ENCODE assay signal across 8 mouse cellular contexts in the genomic region with DNA sequence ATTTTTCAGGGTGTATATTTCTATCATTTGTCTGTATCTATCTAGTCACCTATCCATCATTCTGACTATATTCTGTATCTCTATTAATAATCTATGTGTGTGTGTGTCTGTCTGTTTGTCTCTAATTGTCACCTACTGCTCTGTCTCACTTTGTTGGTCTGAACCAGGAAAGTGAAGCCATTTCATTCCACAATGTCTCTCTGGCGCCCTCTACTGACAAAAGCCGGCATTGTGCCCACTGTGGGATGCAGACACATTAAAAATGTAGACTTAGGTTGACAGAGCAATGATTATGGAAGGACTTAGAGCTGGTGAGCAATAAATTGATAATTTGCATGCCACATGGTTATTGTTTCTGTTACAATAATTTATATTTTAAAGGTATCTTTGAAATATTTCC. TPM values are rescaled to one million over a fixed set of nuclear protein-coding genes. Genes with fewer than 3 reads are reported as not detected.
DNase-seq lines count a peak whose midpoint lies in the region; ATAC-seq and TF ChIP-seq lines count a peak whose summit lies in the region.
"Had no signal": no experiment of that assay in that cellular context is flagged by ENCODE, and none has a peak within 500 bp of the region (broad histone marks: within the 10 kb centered on the region; RNA-seq: fewer than 3 reads in every experiment).

No protein-coding gene starts in this region.

- ATAC-seq in forebrain, embryonic 12.5 days (ENCODE audit: low FRiP score): 0 out of 2 replicates have a peak, but pooled peaks have one; percentile 46
- 0 out of 2 replicates have a peak, but pooled peaks have one; percentile 60 for ATAC-seq in midbrain, embryonic 13.5 days

- peak; percentile 36 for DNase-seq in MEL-GATA-1-ER (ENCODE audit: extremely low read depth, low read depth)
- peak; percentile 74 for DNase-seq in induced T-regulatory cell, adult 2 months (ENCODE audit: low read depth)
- peak; percentile 18 to 90 for DNase-seq in left cerebral cortex, adult 8-10 months (ENCODE audit: low spot score in 2 of 2)
- peak in 1 of 2 experiments; percentile 23 for DNase-seq in spleen, adult 2 months (ENCODE audit: low read depth in 1 of 2, low spot score in 2 of 2)

- no peak for TF ChIP-seq POLR2A in bone marrow macrophage, adult 2 months (IDR thresholded peaks at IDR 0.05; ENCODE audit: borderline replicate concordance, low read depth, low read length)
- TF ChIP-seq POLR2A in spleen, adult 2 months (IDR thresholded peaks at IDR 0.05; ENCODE audit: low read depth, low read length): no peak

- no peak overlapping the region for H3K4me3 ChIP-seq in bone marrow macrophage, adult 2 months (ENCODE audit: insufficient read depth, low read length)
- H3K4me3 ChIP-seq in forebrain, embryonic 12.5 days (replicated peaks): no peak overlapping the region
- no peak overlapping the region for H3K4me3 ChIP-seq in midbrain, embryonic 13.5 days (replicated peaks)
- no peak overlapping the region for H3K4me3 ChIP-seq in spleen, adult 2 months (ENCODE audit: extremely low read depth, insufficient read depth, insufficient read length)
- H3K4me3 ChIP-seq: limb, embryonic 13.5 days had no signal

- H3K9ac ChIP-seq in forebrain, embryonic 12.5 days: no peak overlapping the region
- no peak overlapping the region for H3K9ac ChIP-seq in midbrain, embryonic 13.5 days (replicated peaks)
- H3K9ac ChIP-seq: limb, embryonic 13.5 days had no signal

- WGBS in forebrain, embryonic 12.5 days: 0% methylated on average over 2 of the region's 2 CpGs
- WGBS in midbrain, embryonic 13.5 days: 0% methylated on average over 2 of the region's 2 CpGs
- WGBS in spleen, adult 2 months: 0% methylated on average over 2 of the region's 2 CpGs

- no peak overlapping the region for H3K4me2 ChIP-seq in forebrain, embryonic 12.5 days
- H3K4me2 ChIP-seq in midbrain, embryonic 13.5 days (replicated peaks): no peak overlapping the region
- H3K4me2 ChIP-seq: limb, embryonic 13.5 days had no signal

- no peak overlapping the region for H3K27ac ChIP-seq in bone marrow macrophage, adult 2 months (ENCODE audit: insufficient read depth, low read depth, low read length)
- no peak overlapping the region for H3K27ac ChIP-seq in forebrain, embryonic 12.5 days
- no peak overlapping the region for H3K27ac ChIP-seq in midbrain, embryonic 13.5 days
- H3K27ac ChIP-seq in spleen, adult 2 months (ENCODE audit: insufficient read depth, low read length): no peak overlapping the region
- H3K27ac ChIP-seq: limb, embryonic 13.5 days had no signal

- peak; percentile 46; the same call in 1 of the 2 replicates for TF ChIP-seq CTCF in bone marrow macrophage, adult 2 months (IDR thresholded peaks at IDR 0.05; ENCODE audit: low read depth, low read length)
- peak; percentile 50; the same call in 1 of the 2 replicates for TF ChIP-seq CTCF in spleen, adult 2 months (IDR thresholded peaks at IDR 0.05; ENCODE audit: extremely low read depth, insufficient read depth, insufficient read length, insufficient replicate concordance)

- no peaks in the 10 kb centered on the region for H3K9me3 ChIP-seq in forebrain, embryonic 12.5 days
- no peaks in the 10 kb centered on the region for H3K9me3 ChIP-seq in midbrain, embryonic 13.5 days
- H3K9me3 ChIP-seq: limb, embryonic 13.5 days had no signal

- H3K27me3 ChIP-seq in forebrain, embryonic 12.5 days: no peaks in the 10 kb centered on the region
- no peaks in the 10 kb centered on the region for H3K27me3 ChIP-seq in midbrain, embryonic 13.5 days
- no peaks in the 10 kb centered on the region for H3K27me3 ChIP-seq in spleen, adult 2 months (ENCODE audit: control insufficient read depth, insufficient read depth, low read length)
- H3K27me3 ChIP-seq: limb, embryonic 13.5 days had no signal

- H3K4me1 ChIP-seq in bone marrow macrophage, adult 2 months (ENCODE audit: control insufficient read depth, insufficient read depth, low read length): no peaks in the 10 kb centered on the region
- H3K4me1 ChIP-seq in forebrain, embryonic 12.5 days: no peaks in the 10 kb centered on the region
- H3K4me1 ChIP-seq in midbrain, embryonic 13.5 days (replicated peaks): no peaks in the 10 kb centered on the region
- no peaks in the 10 kb centered on the region for H3K4me1 ChIP-seq in spleen, adult 2 months (ENCODE audit: control insufficient read depth, insufficient read depth, insufficient read length)
- H3K4me1 ChIP-seq: limb, embryonic 13.5 days had no signal

- no peaks in the 10 kb centered on the region for H3K36me3 ChIP-seq in forebrain, embryonic 12.5 days (replicated peaks)
- no peaks in the 10 kb centered on the region for H3K36me3 ChIP-seq in midbrain, embryonic 13.5 days
- no peaks in the 10 kb centered on the region for H3K36me3 ChIP-seq in spleen, adult 2 months (ENCODE audit: control insufficient read depth, insufficient read depth, low read length)
- H3K36me3 ChIP-seq: limb, embryonic 13.5 days had no signal

RNA-seq across cellular contexts. Expression of gene Serpina10, which starts 12.1 kb away (rescaled TPM):
- not detected in 2 replicates for polyA plus RNA-seq in bone marrow macrophage, adult 2 months (2012; ENCODE audit: insufficient read depth, insufficient read length, missing spikeins)
- not detected in 2 replicates for polyA plus RNA-seq in forebrain, embryonic 12.5 days (2016; fragmentation: Nextera tagmentation; extraction: Ambion mirVana)
- not detected for total RNA-seq in left cerebral cortex, adult 8-10 months (2022)
- polyA plus RNA-seq in midbrain, embryonic 13.5 days (2015; fragmentation: Nextera tagmentation; extraction: Ambion mirVana): 0.05 TPM in 1 of 2 replicates, not detected in the other
- 0.47 and 0.76 TPM in 2 replicates for polyA plus RNA-seq in spleen, adult 2 months (2012; rRNA removed)
- polyA plus RNA-seq: limb, embryonic 13.5 days had no signal

RNA-seq across cellular contexts. Expression of gene Serpina6, which starts 13.7 kb away (rescaled TPM):
- polyA plus RNA-seq in bone marrow macrophage, adult 2 months (2012; ENCODE audit: insufficient read depth, insufficient read length, missing spikeins): not detected in 2 replicates
- polyA plus RNA-seq in forebrain, embryonic 12.5 days (2016; fragmentation: Nextera tagmentation; extraction: Ambion mirVana): not detected in 2 replicates
- not detected for total RNA-seq in left cerebral cortex, adult 8-10 months (2022)
- 0.26 TPM in 1 of 2 replicates, not detected in the other for polyA plus RNA-seq in midbrain, embryonic 13.5 days (2015; fragmentation: Nextera tagmentation; extraction: Ambion mirVana)
- polyA plus RNA-seq in spleen, adult 2 months (2012; rRNA removed): not detected in 2 replicates

RNA-seq across cellular contexts. Expression of gene Serpina16, which starts 32.6 kb away (rescaled TPM):
- polyA plus RNA-seq in bone marrow macrophage, adult 2 months (2012; ENCODE audit: insufficient read depth, insufficient read length, missing spikeins): not detected in 2 replicates
- not detected in 2 replicates for polyA plus RNA-seq in forebrain, embryonic 12.5 days (2016; fragmentation: Nextera tagmentation; extraction: Ambion mirVana)
- not detected for total RNA-seq in left cerebral cortex, adult 8-10 months (2022)
- not detected in 2 replicates for polyA plus RNA-seq in midbrain, embryonic 13.5 days (2015; fragmentation: Nextera tagmentation; extraction: Ambion mirVana)
- not detected in 2 replicates for polyA plus RNA-seq in spleen, adult 2 months (2012; rRNA removed)
- polyA plus RNA-seq: limb, embryonic 13.5 days had no signal

RNA-seq across cellular contexts. Expression of gene Serpina1f, which starts 52.0 kb away (rescaled TPM):
- polyA plus RNA-seq in bone marrow macrophage, adult 2 months (2012; ENCODE audit: insufficient read depth, insufficient read length, missing spikeins): not detected in 2 replicates
- polyA plus RNA-seq in forebrain, embryonic 12.5 days (2016; fragmentation: Nextera tagmentation; extraction: Ambion mirVana): not detected in 2 replicates
- total RNA-seq in left cerebral cortex, adult 8-10 months (2022): not detected
- 0.13 TPM in 1 of 2 replicates, not detected in the other for polyA plus RNA-seq in midbrain, embryonic 13.5 days (2015; fragmentation: Nextera tagmentation; extraction: Ambion mirVana)
- polyA plus RNA-seq in spleen, adult 2 months (2012; rRNA removed): 0.05 TPM in 1 of 2 replicates, not detected in the other
- polyA plus RNA-seq: limb, embryonic 13.5 days had no signal
